ENCODE assay signal across 8 mouse cellular contexts in genomic region chr7:28597642-28598446, GRCm38 (mm10). TPM values are rescaled to one million over a fixed set of nuclear protein-coding genes. Genes with fewer than 3 reads are reported as not detected.
DNase-seq lines count a peak whose midpoint lies in the region; ATAC-seq and TF ChIP-seq lines count a peak whose summit lies in the region.

TSS of gene Samd4b (minus strand) at chr7:28598144.
TSS of gene Pak4 (minus strand) at chr7:28598185.

- H3K36me3 ChIP-seq in hindbrain, postnatal 0 days (ENCODE audit: insufficient read depth, low read length): no peaks in the 10 kb centered on the region

- DNase-seq in WW6 (ENCODE audit: low read depth, low spot score): peak; percentile 94
- DNase-seq in cerebellum, postnatal 4 days (ENCODE audit: low spot score in 2 of 2): peak; percentile 98 to 99
- peak; percentile 100 for DNase-seq in gastrocnemius, adult 2 months
- peak; percentile 99 for DNase-seq in hindbrain, postnatal 0 days (ENCODE audit: low spot score)
- DNase-seq in left cerebral cortex, adult 2 months (ENCODE audit: extremely low spot score in 1 of 2, low spot score in 2 of 2): peak; percentile 99
- peak; percentile 98 to 99 for DNase-seq in right cerebral cortex, adult 2 months (ENCODE audit: low spot score in 2 of 2)
- DNase-seq in urinary bladder, postnatal 14 days (ENCODE audit: low spot score): peak; percentile 100

- peak within 1 kb of the TSS; percentile 83 for H3K4me3 ChIP-seq in gastrocnemius, adult 2 months
- peak within 1 kb of the TSS; percentile 64 for H3K4me3 ChIP-seq in hindbrain, postnatal 0 days (ENCODE audit: low read length)
- peak within 1 kb of the TSS; percentile 59 for H3K4me3 ChIP-seq in left cerebral cortex, adult 2 months

- peak within 1 kb of the TSS; percentile 72 for H3K27ac ChIP-seq in gastrocnemius, adult 2 months
- H3K27ac ChIP-seq in hindbrain, postnatal 0 days: peak within 1 kb of the TSS; percentile 80
- peak within 1 kb of the TSS; percentile 69 for H3K27ac ChIP-seq in left cerebral cortex, adult 2 months

- WGBS in hindbrain, postnatal 0 days: under 1% methylated on average over 66 of the region's 66 CpGs

- TF ChIP-seq CTCF in gastrocnemius, adult 2 months (IDR thresholded peaks at IDR 0.05): peak; percentile 31; the same call in 1 of the 2 replicates
- peak; percentile 52 for TF ChIP-seq CTCF in hindbrain, postnatal 0 days (IDR thresholded peaks at IDR 0.05; ENCODE audit: low read depth)
- peak; percentile 51 for TF ChIP-seq CTCF in left cerebral cortex, adult 2 months (IDR thresholded peaks at IDR 0.05)

- peaks cover 19% of the 10 kb centered on the region for H3K4me1 ChIP-seq in hindbrain, postnatal 0 days (ENCODE audit: insufficient read depth, low read length)

- no peaks in the 10 kb centered on the region for H3K9me3 ChIP-seq in hindbrain, postnatal 0 days (ENCODE audit: low read length)

- intact Hi-C loops in gastrocnemius, adult 2 months (cut with DNase I): loop anchor here (5.0 kb wide), 1 partner anchor 639 kb away; the partner anchor contains the start of gene Yif1b
- intact Hi-C loops in left cerebral cortex, adult 2 months (cut with DNase I): no loop called here

- peak within 1 kb of the TSS; percentile 91 for H3K4me2 ChIP-seq in hindbrain, postnatal 0 days (ENCODE audit: low read depth, low read length)

- H3K27me3 ChIP-seq in hindbrain, postnatal 0 days (ENCODE audit: insufficient read depth, low read length): no peaks in the 10 kb centered on the region

- H3K9ac ChIP-seq in hindbrain, postnatal 0 days (replicated peaks; ENCODE audit: low read length): peak within 1 kb of the TSS; percentile 63

- ATAC-seq in hindbrain, postnatal 0 days: peak; percentile 96
- ATAC-seq in megakaryocyte, adult 5-6 weeks (ENCODE audit: poor library complexity, severe bottlenecking): peak; percentile 98

RNA-seq across cellular contexts. Expression of gene Samd4b, which starts in this region (rescaled TPM):
- 10 to 100 TPM; 13.0 to 13.1 TPM for total RNA-seq in gastrocnemius, adult 2 months (2021)
- 58.8 and 60.5 TPM in 2 replicates for total RNA-seq in hindbrain, postnatal 0 days (2014; rRNA removed)
- polyA plus RNA-seq in hindbrain, postnatal 0 days (2015; fragmentation: Nextera tagmentation; extraction: Ambion mirVana): 17.7 and 19.7 TPM in 2 replicates
- total RNA-seq in left cerebral cortex, adult 2 months (2021): 10 to 100 TPM; 74.9 to 78.9 TPM
- total RNA-seq in megakaryocyte, adult 5-6 weeks (2015): 30.2 and 35.4 TPM in 2 replicates
- 6.1 and 7.1 TPM in 2 replicates for total RNA-seq in megakaryocyte, adult 5-6 weeks (2017)

RNA-seq across cellular contexts. Expression of gene Pak4, which starts in this region (rescaled TPM):
- total RNA-seq in gastrocnemius, adult 2 months (2021): 1 to 10 TPM; 2.4 to 3.2 TPM
- 14.8 and 20.3 TPM in 2 replicates for total RNA-seq in hindbrain, postnatal 0 days (2014; rRNA removed)
- 13.2 and 14.0 TPM in 2 replicates for polyA plus RNA-seq in hindbrain, postnatal 0 days (2015; fragmentation: Nextera tagmentation; extraction: Ambion mirVana)
- 1 to 10 TPM; 8.2 to 9.8 TPM for total RNA-seq in left cerebral cortex, adult 2 months (2021)
- 10.0 and 12.8 TPM in 2 replicates for total RNA-seq in megakaryocyte, adult 5-6 weeks (2015)
- 9.9 and 11.7 TPM in 2 replicates for total RNA-seq in megakaryocyte, adult 5-6 weeks (2017)

Comparison
In these comparisons a context has a peak if more than half of its experiments do, and no peak if none do; other contexts are left out.
1. Peak in every context shown above with its lines: DNase-seq, ATAC-seq, H3K4me3 ChIP-seq and H3K27ac ChIP-seq.